Mouse (Mus musculus) brown adipose tissue, adult 24 weeks (tissue): ENCODE results near the gene Itgad. TPM values are rescaled to one million over a fixed set of nuclear protein-coding genes. Genes with fewer than 3 reads are reported as not detected.
"Not testable (repeated sequence)": the region's sequence is repeated elsewhere in the genome, so short reads cannot be mapped to it uniquely, and the experiment has no call there.

Source experiments
- H3K27ac ChIP-seq: fragments of 200-500 bp; replicated peaks from 2 replicates; pipeline ENCODE4 v1.5.1; 2012; ENCODE audit warnings: low read depth, mild to moderate bottlenecking, low read length
- H3K4me1 ChIP-seq: fragments of 200-500 bp; 2 replicates; pipeline ENCODE4 v1.6.1; 2012; ENCODE audit warnings: low read length, mixed read lengths; ENCODE audit not compliant: control insufficient read depth, insufficient read depth, insufficient read length
- H3K4me3 ChIP-seq: fragments of 200-500 bp; 2 replicates; pipeline ENCODE4 v1.5.1; 2012; ENCODE audit warnings: low read depth, mild to moderate bottlenecking, low read length, moderate library complexity; ENCODE audit not compliant: insufficient read depth
- polyA plus RNA-seq: library from polyadenylated mRNA; stranded (reverse); fragments of >200 nt; gene quantifications from 2 replicates; pipeline ENCODE4 v1.2.4, GENCODE M21; 2012; ENCODE audit not compliant: missing spikeins, insufficient read depth, insufficient read length

Gene Itgad
- polyA plus RNA-seq, 1 experiment, result not detected

GRCm38 (mm10) chr7:128150970-128151369 lies 3.2 kb upstream of the Itgad start:
- Histone ChIP-seq H3K27ac (no peak overlapping the region), H3K4me1 (no peaks in the 10 kb centered on the region), H3K4me3 (no peak overlapping the region)

- Histone ChIP-seq H3K27ac (no peak overlapping the region), H3K4me1 (no peaks in the 10 kb centered on the region), H3K4me3 (no peak overlapping the region)
Observed at GRCm38 (mm10) chr7:128154924-128155323, 748 bp downstream of the Itgad start.

- H3K4me1 ChIP-seq, H3K27ac ChIP-seq, H3K4me3 ChIP-seq: not testable (repeated sequence)
Observed at GRCm38 (mm10) chr7:128158688-128159354, 4.6 kb downstream of the Itgad start.

- Histone ChIP-seq H3K27ac (no peak overlapping the region), H3K4me3 (no peak overlapping the region), H3K4me1 (no peaks in the 10 kb centered on the region)
Observed at GRCm38 (mm10) chr7:128164001-128164400, 9.8 kb downstream of the Itgad start.

GRCm38 (mm10) chr7:128166391-128166790 lies 12.2 kb downstream of the Itgad start:
- Histone ChIP-seq H3K4me3 (no peak overlapping the region), H3K27ac (no peak overlapping the region), H3K4me1 (no peaks in the 10 kb centered on the region)

GRCm38 (mm10) chr7:128169996-128170395 lies 15.8 kb downstream of the Itgad start:
- Histone ChIP-seq H3K27ac (no peak overlapping the region), H3K4me3 (no peak overlapping the region), H3K4me1 (no peaks in the 10 kb centered on the region)

- no peak overlapping the region for H3K27ac ChIP-seq
- H3K4me1 ChIP-seq, result no peaks in the 10 kb centered on the region
- no peak overlapping the region for H3K4me3 ChIP-seq
Observed at GRCm38 (mm10) chr7:128178385-128178784, 24.2 kb downstream of the Itgad start.

- no peak overlapping the region for H3K4me3 ChIP-seq
- H3K4me1 ChIP-seq, result no peaks in the 10 kb centered on the region
- no peak overlapping the region for H3K27ac ChIP-seq
Observed at GRCm38 (mm10) chr7:128180126-128180525, 25.9 kb downstream of the Itgad start.

GRCm38 (mm10) chr7:128180546-128180945 lies 26.4 kb downstream of the Itgad start:
- no peaks in the 10 kb centered on the region for H3K4me1 ChIP-seq
- H3K27ac ChIP-seq, result no peak overlapping the region
- no peak overlapping the region for H3K4me3 ChIP-seq

GRCm38 (mm10) chr7:128181691-128182090 lies 27.5 kb downstream of the Itgad start:
- no peak overlapping the region for H3K4me3 ChIP-seq
- no peak overlapping the region for H3K27ac ChIP-seq
- H3K4me1 ChIP-seq, result no peaks in the 10 kb centered on the region

GRCm38 (mm10) chr7:128201607-128202006 lies 47.4 kb downstream of the Itgad start:
- Histone ChIP-seq H3K27ac (no peak overlapping the region), H3K4me1 (no peaks in the 10 kb centered on the region), H3K4me3 (no peak overlapping the region)

GRCm38 (mm10) chr7:128203071-128203470 lies 48.9 kb downstream of the Itgad start:
- no peak overlapping the region for H3K27ac ChIP-seq
- H3K4me1 ChIP-seq, result no peaks in the 10 kb centered on the region
- H3K4me3 ChIP-seq, result no peak overlapping the region

- Histone ChIP-seq H3K4me1 (no peaks in the 10 kb centered on the region), H3K4me3 (no peak overlapping the region), H3K27ac (no peak overlapping the region)
Observed at GRCm38 (mm10) chr7:128204179-128204578, 50.0 kb downstream of the Itgad start.

GRCm38 (mm10) chr7:128205695-128206094 lies 51.5 kb downstream of the Itgad start:
- Histone ChIP-seq H3K4me3 (no peak overlapping the region), H3K27ac (no peak overlapping the region), H3K4me1 (no peaks in the 10 kb centered on the region)

GRCm38 (mm10) chr7:128206152-128206551 lies 52.0 kb downstream of the Itgad start, which contains the start of gene Cox6a2:
Gene Cox6a2 (minus strand): TSS chr7:128206387.
- H3K4me3 ChIP-seq, result no peak within 1 kb of the TSS
- no peak within 1 kb of the TSS for H3K27ac ChIP-seq
- no peaks in the 10 kb centered on the region for H3K4me1 ChIP-seq

GRCm38 (mm10) chr7:128208187-128208586 lies 54.0 kb downstream of the Itgad start:
- no peak overlapping the region for H3K27ac ChIP-seq
- no peaks in the 10 kb centered on the region for H3K4me1 ChIP-seq
- no peak overlapping the region for H3K4me3 ChIP-seq
